Mouse (Mus musculus): ENCODE measurements at regions not wholly inside any gene's neighbourhood (a gene's known extent, or its start where the extent isn't known, plus 50 kb on each side); places are given as distances from the start of the nearest gene placed in this dataset.
A peak's percentile ranks its signal among the peaks of the same experiment; 100 is the strongest.

- Histone ChIP-seq H3K79me2 (ENCODE audit: control insufficient read depth, insufficient read depth, low read length, poor library complexity) (peaks cover 64% of the 10 kb centered on the region), H3K4me3 (ENCODE audit: control insufficient read depth in 1 of 2, insufficient read depth in 1 of 2, low read depth in 2 of 2, low read length in 2 of 2) (no peak overlapping the region), H3K4me1 (ENCODE audit: control insufficient read depth in 1 of 2, insufficient read depth in 2 of 2, low read length in 2 of 2) (peaks cover 8 to 10% of the 10 kb centered on the region in 2 experiments), H3K9me3 (replicated peaks; ENCODE audit: insufficient read depth, low read length) (no peaks in the 10 kb centered on the region), H3K9ac (ENCODE audit: control insufficient read depth, low read depth, low read length, poor library complexity, severe bottlenecking) (no peak overlapping the region), H3K27ac (ENCODE audit: control insufficient read depth, low read depth, low read length) (no peak overlapping the region), H3K36me3 (ENCODE audit: control insufficient read depth in 1 of 2, insufficient read depth in 2 of 2, low read length in 2 of 2) (peaks cover 2 to 15% of the 10 kb centered on the region in 2 experiments), H3K27me3 (ENCODE audit: control insufficient read depth in 1 of 2, insufficient read depth in 2 of 2, low read length in 2 of 2) (no peaks in the 10 kb centered on the region)
- TF ChIP-seq E2F4 (IDR thresholded peaks at IDR 0.05; ENCODE audit: borderline replicate concordance, low read depth, low read length): no peak
- TF ChIP-seq GATA1 (IDR thresholded peaks at IDR 0.05; ENCODE audit: low read depth, low read length): no peak
- no peak for TF ChIP-seq USF1 (IDR thresholded peaks at IDR 0.05; ENCODE audit: low read depth, low read length)
- 0 out of 2 replicates have a peak, but pooled peaks have one; percentile 23 for TF ChIP-seq ETS1 (IDR thresholded peaks at IDR 0.05; ENCODE audit: low read depth, low read length)
- TF ChIP-seq HCFC1 (IDR thresholded peaks at IDR 0.05; ENCODE audit: low read depth, low read length): no peak
- 0 out of 4 replicates have a peak, but pooled peaks of 1 of the 2 experiments have one; percentile 13 for TF ChIP-seq EP300 (IDR thresholded peaks at IDR 0.05; ENCODE audit: low read depth in 1 of 2, low read length in 2 of 2)
- TF ChIP-seq GABPA (IDR thresholded peaks at IDR 0.05; ENCODE audit: low read depth, low read length): no peak
- no peak for TF ChIP-seq MEF2A (IDR thresholded peaks at IDR 0.05; ENCODE audit: extremely low read depth, insufficient replicate concordance, low read depth, low read length, poor library complexity, severe bottlenecking)
- no peak for TF ChIP-seq CTCF (IDR thresholded peaks at IDR 0.05 in 2 of 3, conservative IDR thresholded peaks at IDR 0.05 in 1 of 3; ENCODE audit: control insufficient read depth in 1 of 3, insufficient read depth in 1 of 3, low read depth in 2 of 3, low read length in 3 of 3, poor library complexity in 1 of 3, severe bottlenecking in 1 of 3)
- TF ChIP-seq ZNF384 (IDR thresholded peaks at IDR 0.05; ENCODE audit: low read depth, low read length): no peak
- TF ChIP-seq SIN3A (IDR thresholded peaks at IDR 0.05; ENCODE audit: low read length): no peak
- no peak for DNase-seq (ENCODE audit: low read depth, low spot score)
Observed at GRCm38 (mm10) chr15:62116184-62116583, 1193.4 kb upstream of the A1bg start.

GRCm38 (mm10) chr15:62114815-62115214, 1192.0 kb upstream of the A1bg start:
- Histone ChIP-seq H3K4me1 (ENCODE audit: control insufficient read depth in 1 of 2, insufficient read depth in 2 of 2, low read length in 2 of 2) (peaks cover 7 to 10% of the 10 kb centered on the region in 2 experiments; a peak in 3 of 4 replicates), H3K36me3 (ENCODE audit: control insufficient read depth in 1 of 2, insufficient read depth in 2 of 2, low read length in 2 of 2) (peaks cover 0 to 7% of the 10 kb centered on the region in 2 experiments; a peak in 2 of 4 replicates), H3K79me2 (ENCODE audit: control insufficient read depth, insufficient read depth, low read length, poor library complexity) (peaks cover 65% of the 10 kb centered on the region), H3K27ac (ENCODE audit: control insufficient read depth, low read depth, low read length) (no peak overlapping the region), H3K9me3 (replicated peaks; ENCODE audit: insufficient read depth, low read length) (no peaks in the 10 kb centered on the region), H3K4me3 (ENCODE audit: control insufficient read depth in 1 of 2, insufficient read depth in 1 of 2, low read depth in 2 of 2, low read length in 2 of 2) (no peak overlapping the region), H3K27me3 (ENCODE audit: control insufficient read depth in 1 of 2, insufficient read depth in 2 of 2, low read length in 2 of 2) (no peaks in the 10 kb centered on the region), H3K9ac (ENCODE audit: control insufficient read depth, low read depth, low read length, poor library complexity, severe bottlenecking) (no peak overlapping the region)
- TF ChIP-seq ELF1 (IDR thresholded peaks at IDR 0.05; ENCODE audit: low read depth, low read length) (no peak), UBTF (IDR thresholded peaks at IDR 0.05; ENCODE audit: borderline replicate concordance, insufficient read depth, low read depth, low read length) (no peak), GABPA (IDR thresholded peaks at IDR 0.05; ENCODE audit: low read depth, low read length) (no peak), ZKSCAN1 (IDR thresholded peaks at IDR 0.05; ENCODE audit: low read depth, low read length) (no peak), TBP (IDR thresholded peaks at IDR 0.05; ENCODE audit: low read depth, low read length) (no peak), TAL1 (IDR thresholded peaks at IDR 0.05; ENCODE audit: low read length) (no peak), JUND (IDR thresholded peaks at IDR 0.05; ENCODE audit: low read depth, low read length) (no peak), TCF12 (IDR thresholded peaks at IDR 0.05; ENCODE audit: low read depth, low read length) (no peak), MYB (IDR thresholded peaks at IDR 0.05; ENCODE audit: low read depth, low read length) (no peak), NRF1 (IDR thresholded peaks at IDR 0.05; ENCODE audit: insufficient read depth, low read depth, low read length, poor library complexity, severe bottlenecking) (no peak), SMC3 (IDR thresholded peaks at IDR 0.05; ENCODE audit: low read depth, low read length) (no peak), RAD21 (IDR thresholded peaks at IDR 0.05; ENCODE audit: low read depth, low read length) (no peak), POLR2AphosphoS5 (IDR thresholded peaks at IDR 0.05; ENCODE audit: borderline replicate concordance, low read depth, low read length) (no peak), ZNF384 (IDR thresholded peaks at IDR 0.05; ENCODE audit: low read depth, low read length) (no peak), RCOR1 (IDR thresholded peaks at IDR 0.05; ENCODE audit: low read depth, low read length) (no peak), MAZ (IDR thresholded peaks at IDR 0.05; ENCODE audit: low read depth, low read length) (no peak), ETS1 (IDR thresholded peaks at IDR 0.05; ENCODE audit: low read depth, low read length) (no peak), GATA1 (IDR thresholded peaks at IDR 0.05; ENCODE audit: low read depth, low read length) (no peak), EP300 (IDR thresholded peaks at IDR 0.05; ENCODE audit: low read depth in 1 of 2, low read length in 2 of 2) (no peak)
- DNase-seq (ENCODE audit: low read depth, low spot score): no peak
